Mouse (Mus musculus) intestine, embryonic 14.5 days (tissue): ENCODE data around the gene Gpr137b. TPM values are rescaled to one million over a fixed set of nuclear protein-coding genes. Genes with fewer than 3 reads are reported as not detected.
"Not testable (repeated sequence)": the region's sequence is repeated elsewhere in the genome, so short reads cannot be mapped to it uniquely, and the experiment has no call there.

Experiments used
- ATAC-seq: fragments of 200-750 bp; cut with Nextera tagmentation; replicated peaks from 2 replicates; pipeline ENCODE4 v1.8.0; 2017; ENCODE audit warnings: low read depth, moderate number of reproducible peaks, moderate TSS enrichment, moderate library complexity; ENCODE audit not compliant: low FRiP score, low TSS enrichment
- DNase-seq: peaks from one replicate; pipeline ENCODE4 v3.0.0-alpha.2; 2018; ENCODE audit warnings: low spot score
- H3K27ac ChIP-seq: fragments of 300-500 bp; sonication (generic); 2 replicates; pipeline ENCODE4 v1.5.1; 2014; ENCODE audit warnings: low read depth, mild to moderate bottlenecking, control low read depth
- H3K27me3 ChIP-seq: fragments of 300-500 bp; sonication (generic); replicated peaks from 2 replicates; pipeline ENCODE4 v1.6.1; 2014; ENCODE audit warnings: low read length, control low read depth; ENCODE audit not compliant: control insufficient read depth, insufficient read depth
- H3K36me3 ChIP-seq: fragments of 300-500 bp; sonication (generic); 2 replicates; pipeline ENCODE4 v1.6.1; 2014; ENCODE audit warnings: low read length, control low read depth; ENCODE audit not compliant: control insufficient read depth, insufficient read depth
- H3K4me1 ChIP-seq: fragments of 300-500 bp; sonication (generic); replicated peaks from 2 replicates; pipeline ENCODE4 v1.6.1; 2014; ENCODE audit warnings: low read length, control low read depth, mixed read lengths; ENCODE audit not compliant: control insufficient read depth, insufficient read depth
- H3K4me2 ChIP-seq: fragments of 300-500 bp; sonication (generic); 2 replicates; pipeline ENCODE4 v1.6.1; 2014; ENCODE audit warnings: low read length
- H3K4me3 ChIP-seq: fragments of 300-500 bp; sonication (generic); 2 replicates; pipeline ENCODE4 v1.5.1; 2014; ENCODE audit warnings: low read depth, low read length, control low read depth, mixed read lengths
- H3K9ac ChIP-seq: fragments of 300-500 bp; sonication (generic); 2 replicates; pipeline ENCODE4 v1.6.1; 2014; ENCODE audit warnings: mild to moderate bottlenecking, low read length
- H3K9me3 ChIP-seq: fragments of 300-500 bp; sonication (generic); 2 replicates; pipeline ENCODE4 v1.6.1; 2016; ENCODE audit warnings: low read length, control low read depth; ENCODE audit not compliant: control insufficient read depth
- WGBS: fragments of 180-500 bp; shearing (Covaris S2); extraction: QIAGEN DNeasy Blood & Tissue Kit; methylation state at CpG from one replicate; pipeline ENCODE4 v1.1.7; 2014; 5-methylcytosine and 5-hydroxymethylcytosine counted together
- polyA plus RNA-seq: library from polyadenylated mRNA; unstranded; fragments of >200 nt; fragmentation: Nextera tagmentation; extraction: Ambion mirVana; gene quantifications from 2 replicates; pipeline ENCODE4 v1.2.1, GENCODE M21; 2014

Gene Gpr137b
- polyA plus RNA-seq, 1 experiment from 2014 or later, result 8.2 TPM

DNA sequence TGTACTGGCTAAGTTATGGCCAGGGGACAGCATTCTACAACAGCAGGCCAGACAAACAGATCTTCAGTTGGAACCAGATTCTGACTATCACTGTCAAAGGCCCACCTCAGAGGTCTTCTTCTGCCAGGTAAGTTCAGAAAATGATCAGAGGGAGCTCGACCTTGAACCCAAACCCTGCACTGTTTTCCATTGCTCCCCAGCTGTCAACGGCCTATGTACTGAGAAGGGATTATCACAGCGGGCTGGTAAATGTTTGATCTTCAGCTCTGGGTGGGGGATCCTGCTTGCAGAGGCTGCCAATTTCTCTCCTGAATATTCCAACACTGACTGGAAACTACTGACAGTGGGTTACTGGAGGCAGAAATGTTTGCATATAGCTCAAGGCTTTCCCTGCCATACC, 20.4 kb upstream of the Gpr137b start:
- Histone ChIP-seq H3K4me1 (no peaks in the 10 kb centered on the region), H3K36me3 (no peaks in the 10 kb centered on the region), H3K4me2 (no peak overlapping the region), H3K27me3 (no peaks in the 10 kb centered on the region), H3K9me3 (no peaks in the 10 kb centered on the region), H3K9ac (no peak overlapping the region), H3K4me3 (no peak overlapping the region), H3K27ac (no peak overlapping the region)
- WGBS, result 65% methylated on average over 3 of the region's 3 CpGs
- no peak for ATAC-seq
- DNase-seq, result no peak

- H3K9ac ChIP-seq, DNase-seq, H3K36me3 ChIP-seq, ATAC-seq, H3K27me3 ChIP-seq, H3K4me1 ChIP-seq, H3K27ac ChIP-seq, H3K9me3 ChIP-seq, H3K4me3 ChIP-seq, H3K4me2 ChIP-seq: not testable (repeated sequence)
- WGBS, result no CpG with 5 or more reads among the region's 6 CpGs
Observed at GRCm38 (mm10) chr13:13405511-13405910, 11.7 kb upstream of the Gpr137b start.

GRCm38 (mm10) chr13:13404517-13405155, 10.8 kb upstream of the Gpr137b start:
- WGBS, result 79% methylated on average over 6 of the region's 6 CpGs
- H3K36me3 ChIP-seq, DNase-seq, H3K9me3 ChIP-seq, H3K27ac ChIP-seq, H3K27me3 ChIP-seq, H3K4me2 ChIP-seq, H3K4me1 ChIP-seq, H3K9ac ChIP-seq, ATAC-seq, H3K4me3 ChIP-seq: not testable (repeated sequence)

- not testable (repeated sequence) for H3K36me3 ChIP-seq, H3K4me2 ChIP-seq, H3K4me1 ChIP-seq, H3K9me3 ChIP-seq, H3K27me3 ChIP-seq, H3K9ac ChIP-seq, ATAC-seq, DNase-seq, H3K4me3 ChIP-seq, H3K27ac ChIP-seq
- WGBS, result 80% methylated on average over 4 of the region's 6 CpGs
Observed at GRCm38 (mm10) chr13:13403839-13404238, 10.0 kb upstream of the Gpr137b start.

- 85% methylated on average over 2 of the region's 3 CpGs for WGBS
- DNase-seq, H3K4me2 ChIP-seq, H3K9me3 ChIP-seq, H3K27ac ChIP-seq, H3K4me3 ChIP-seq, H3K27me3 ChIP-seq, H3K9ac ChIP-seq, H3K4me1 ChIP-seq, ATAC-seq, H3K36me3 ChIP-seq: not testable (repeated sequence)
Observed at GRCm38 (mm10) chr13:13403366-13403765, 9.6 kb upstream of the Gpr137b start.

DNA sequence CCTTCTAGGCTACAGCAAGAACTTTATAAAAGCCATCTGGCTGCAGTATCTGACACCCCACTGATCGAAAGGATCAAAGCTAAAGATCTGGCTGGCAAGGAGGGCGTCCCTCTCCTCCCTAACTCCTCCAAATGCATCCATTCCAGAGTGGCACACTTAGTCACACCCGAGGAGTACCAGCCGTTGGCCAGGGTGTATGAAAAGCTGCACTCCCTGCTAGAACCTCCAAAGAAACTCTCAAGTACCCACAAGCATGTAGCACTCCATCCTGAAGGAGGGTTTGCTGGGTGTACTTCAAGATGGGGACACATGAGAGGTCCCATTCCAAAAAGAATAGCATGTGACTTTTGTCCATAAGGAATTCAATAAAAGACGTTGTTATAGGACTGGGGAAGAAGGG, 9.0 kb upstream of the Gpr137b start:
- H3K27ac ChIP-seq, DNase-seq, H3K4me1 ChIP-seq, H3K4me2 ChIP-seq, H3K36me3 ChIP-seq, H3K9me3 ChIP-seq, H3K4me3 ChIP-seq, ATAC-seq, H3K27me3 ChIP-seq, H3K9ac ChIP-seq: not testable (repeated sequence)
- WGBS, result 75% methylated on average over 5 of the region's 5 CpGs

- not testable (repeated sequence) for ATAC-seq, H3K9me3 ChIP-seq, H3K9ac ChIP-seq, H3K36me3 ChIP-seq, H3K4me2 ChIP-seq, H3K4me1 ChIP-seq, DNase-seq, H3K27ac ChIP-seq, H3K27me3 ChIP-seq, H3K4me3 ChIP-seq
- 78% methylated on average over 3 of the region's 3 CpGs for WGBS
Observed at GRCm38 (mm10) chr13:13400851-13401250, 7.0 kb upstream of the Gpr137b start.

DNA sequence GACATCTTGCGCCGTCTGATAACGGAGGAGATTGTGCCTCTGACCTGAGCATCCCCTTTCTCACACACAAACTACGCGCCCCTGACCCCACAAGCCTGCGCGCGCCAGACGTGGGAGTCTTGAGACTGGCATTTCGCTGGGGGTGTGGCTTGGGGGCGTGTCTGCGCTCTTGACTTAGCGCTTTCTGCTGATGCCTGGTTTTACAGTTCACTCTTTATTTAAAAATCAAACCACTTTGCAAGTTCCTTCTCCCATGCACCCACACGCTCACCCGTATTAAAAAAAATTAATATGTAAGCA, 232 bp upstream of the Gpr137b start:
- not testable (repeated sequence) for H3K27ac ChIP-seq, H3K27me3 ChIP-seq, H3K36me3 ChIP-seq, H3K9me3 ChIP-seq, H3K9ac ChIP-seq, H3K4me1 ChIP-seq
- peak; percentile 67; the same call in 1 of the 2 replicates for ATAC-seq
- H3K4me3 ChIP-seq, result peak overlapping the region; percentile 25
- WGBS, result 0% methylated on average over 12 of the region's 15 CpGs
- H3K4me2 ChIP-seq, result peak overlapping the region; percentile 47
- DNase-seq, result peak; percentile 68

GRCm38 (mm10) chr13:13378168-13378859, 15.5 kb downstream of the Gpr137b start:
- H3K4me3 ChIP-seq, H3K9ac ChIP-seq, H3K27ac ChIP-seq, DNase-seq, H3K9me3 ChIP-seq, H3K27me3 ChIP-seq, ATAC-seq, H3K4me1 ChIP-seq, H3K36me3 ChIP-seq, H3K4me2 ChIP-seq: not testable (repeated sequence)
- 40% methylated on average over 1 of the region's 7 CpGs for WGBS
